Mouse (Mus musculus): Measurements from ENCODE around the gene Cldn1.

DNA sequence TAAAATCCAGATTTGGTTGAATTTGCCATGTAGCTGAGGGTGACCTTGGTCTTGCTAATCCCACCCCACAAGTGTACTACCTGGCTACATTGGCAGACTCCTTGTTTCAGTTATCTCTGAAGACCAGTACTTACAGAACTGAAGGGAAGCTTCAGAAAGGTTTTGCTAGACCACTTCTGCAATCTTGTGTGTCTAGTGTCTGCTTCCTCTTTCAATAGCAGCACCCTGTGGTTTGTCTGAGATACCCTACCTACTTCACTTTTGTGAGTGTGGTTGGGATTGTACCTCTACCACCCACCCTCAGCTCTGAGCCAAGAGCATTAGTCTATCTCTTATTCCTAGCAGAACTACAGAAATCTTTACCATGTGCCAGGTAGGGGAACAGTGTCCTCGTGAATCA lies 22.8 kb downstream of the Cldn1 start:
- TF ChIP-seq POLR2A (IDR thresholded peaks at IDR 0.05; ENCODE audit: control insufficient read depth, low read depth, low read length) (no peak), CTCF (IDR thresholded peaks at IDR 0.05; ENCODE audit: control insufficient read depth, insufficient read depth, insufficient replicate concordance, low read depth, low read length) (no peak)
